Mouse (Mus musculus) inflammation-experienced regulatory T-cells, adult 6 months (primary cell): ENCODE results near the gene Cdk1. TPM values are rescaled to one million over a fixed set of nuclear protein-coding genes. Genes with fewer than 3 reads are reported as not detected.
"Not testable (repeated sequence)": the region's sequence is repeated elsewhere in the genome, so short reads cannot be mapped to it uniquely, and the experiment has no call there.

Experiments used
- ATAC-seq: one replicate; pipeline ENCODE4 v1.8.0; 2017
- polyA plus RNA-seq, 3 experiments: library from polyadenylated mRNA; unstranded; fragments of 100-300 nt; shearing (Covaris generic); gene quantifications; one replicate each; pipeline ENCODE4 v1.2.1; 2017

Cdk1 gene
- 100 to 1,000 TPM in 1 of 3 experiments, 10 to 100 TPM in 2; 10.6 to 131 (median 15.8) TPM for polyA plus RNA-seq

DNA sequence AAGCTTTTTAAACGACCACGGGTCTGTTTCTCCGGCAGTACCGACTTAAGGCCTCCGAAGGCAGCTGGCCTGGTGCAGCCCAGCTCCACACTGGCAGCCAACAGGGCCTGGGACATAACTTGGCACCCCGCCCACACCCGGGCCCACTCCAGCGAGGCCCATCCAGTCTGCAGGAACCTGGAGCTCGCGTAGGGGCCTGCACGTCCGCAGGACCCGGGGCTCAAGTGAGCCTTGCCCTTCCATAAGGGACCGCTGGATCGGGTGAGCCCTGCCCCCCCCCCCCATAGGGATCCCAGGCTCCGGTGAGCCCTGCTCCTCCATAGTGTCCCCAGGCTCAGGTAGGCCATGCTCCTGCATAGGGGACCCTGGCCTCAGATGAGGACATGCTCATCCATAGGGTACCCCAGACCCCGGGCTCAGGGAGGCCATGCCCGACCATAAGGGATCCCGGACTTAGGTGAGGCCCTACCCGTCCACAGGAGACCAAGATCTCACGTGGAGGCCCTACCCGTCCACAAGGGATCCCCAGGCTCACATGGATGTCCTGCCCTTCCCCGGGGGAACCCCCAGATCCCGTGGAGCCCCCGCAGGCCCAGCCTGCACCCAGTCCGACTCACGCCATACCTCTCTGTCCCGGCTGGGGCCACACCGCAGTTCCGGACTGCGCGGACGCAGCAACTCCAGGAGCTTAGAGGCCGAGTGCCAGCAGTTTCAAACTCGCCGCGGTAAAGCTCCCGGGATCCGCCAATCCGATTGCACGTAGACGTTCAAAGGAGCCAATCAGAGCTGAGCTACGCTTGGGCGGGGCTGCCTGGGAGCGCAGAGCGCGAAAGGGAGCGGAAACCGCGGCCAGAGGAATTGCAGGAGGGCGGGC lies at the start of gene Cdk1:
TSS of gene Cdk1 (minus strand) at position 727 of the 874 bp plus-strand sequence.
- ATAC-seq: peak; percentile 98

DNA sequence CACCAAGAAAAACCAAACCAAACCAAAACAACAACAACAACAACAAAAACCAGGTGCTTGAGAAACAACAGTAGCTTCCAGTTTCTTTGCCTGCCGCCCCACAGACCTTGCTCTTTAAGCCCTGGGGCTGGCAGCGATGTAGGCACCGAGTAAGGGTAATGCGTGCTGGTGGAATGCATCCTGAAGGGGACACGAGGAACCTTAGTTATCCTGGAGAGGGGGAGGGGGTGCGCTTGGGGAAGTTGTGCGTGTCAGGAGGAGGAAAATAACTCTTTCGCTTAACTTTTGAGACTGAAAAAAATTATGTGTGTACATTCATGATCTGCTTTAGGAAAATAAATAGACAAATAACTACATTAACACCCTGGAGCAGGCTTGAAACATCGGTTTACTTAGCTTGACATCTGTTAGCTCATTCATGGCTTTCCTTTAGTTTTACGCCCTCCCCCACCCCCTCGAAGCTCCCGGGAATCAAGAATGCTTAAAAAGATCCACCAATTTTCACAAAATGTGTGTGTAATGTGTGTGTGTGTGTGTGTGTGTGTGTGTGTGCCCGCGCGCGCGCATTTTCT lies 47.2 kb upstream of the Cdk1 start:
- ATAC-seq: no peak

DNA sequence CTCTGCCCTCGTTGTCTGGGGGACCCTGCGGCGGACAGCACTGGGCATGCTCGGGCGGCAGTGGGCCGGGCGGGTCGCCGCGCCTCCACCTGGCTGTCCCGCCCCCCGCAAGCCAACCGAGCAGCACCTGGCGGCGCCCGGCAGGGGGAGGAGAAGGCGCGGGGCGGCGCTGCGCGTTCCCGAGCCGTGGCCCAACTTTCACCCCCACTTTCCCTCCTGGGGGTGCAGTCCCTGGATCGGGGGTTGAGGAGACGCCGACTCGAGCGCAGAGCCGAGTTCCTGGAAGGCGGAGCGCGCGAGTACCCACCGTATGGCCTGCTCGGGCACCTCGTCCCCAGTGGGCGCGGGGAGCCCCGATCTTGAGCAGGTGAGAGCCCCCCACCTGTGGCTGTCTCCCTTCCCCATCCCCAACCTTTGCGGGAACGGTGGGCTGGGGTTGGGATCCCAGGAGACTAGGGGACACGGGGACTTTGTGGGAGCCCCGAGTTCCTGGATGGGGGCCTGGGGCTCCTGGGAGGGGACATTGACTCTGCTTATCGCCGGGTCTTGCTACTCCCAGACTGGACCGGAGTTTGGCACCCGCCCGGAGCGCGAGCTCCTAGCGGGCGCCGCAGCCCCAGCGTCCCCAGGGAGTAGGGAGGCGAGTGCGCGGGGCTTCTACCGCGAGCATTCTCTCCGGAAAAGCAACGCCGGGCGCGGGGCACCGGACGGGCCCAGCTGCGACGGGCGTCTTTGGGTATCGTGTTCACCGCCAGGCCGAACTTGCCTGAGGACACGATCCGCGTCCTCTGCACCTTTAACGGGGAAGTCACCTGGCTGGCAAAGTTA lies 46.2 kb upstream of the Cdk1 start, which contains the start of gene Ank3:
TSS of gene Ank3 (plus strand) at position 11 of the 828 bp plus-strand sequence.
- no peak for ATAC-seq

DNA sequence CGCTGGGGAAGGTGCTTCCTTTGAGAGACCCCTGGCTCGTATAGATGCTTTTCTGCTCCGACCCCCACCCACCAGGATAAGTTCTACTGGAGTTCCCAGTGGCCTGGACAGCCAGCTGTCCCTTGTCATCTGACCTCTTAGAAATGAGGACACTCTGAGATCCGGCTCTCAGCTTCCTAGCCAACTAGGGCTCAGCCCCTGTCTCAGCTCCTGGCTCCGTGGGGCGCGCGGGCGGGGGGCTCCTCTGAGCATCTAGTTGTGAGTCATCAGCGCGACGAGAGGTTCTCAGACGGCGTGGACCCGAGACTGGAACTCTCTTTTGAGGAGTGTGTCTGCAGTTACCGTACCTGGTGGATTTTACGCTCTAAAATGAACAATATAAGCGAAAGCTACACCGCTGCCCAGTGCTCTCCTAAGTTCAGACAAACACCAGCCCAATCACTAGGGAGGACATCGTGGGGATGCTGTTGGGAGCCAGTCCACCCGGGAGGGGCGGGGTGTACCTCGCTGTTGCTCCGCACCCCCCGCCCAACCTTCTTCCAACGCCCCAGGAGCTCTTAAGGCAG lies 45.5 kb upstream of the Cdk1 start:
- no peak for ATAC-seq

DNA sequence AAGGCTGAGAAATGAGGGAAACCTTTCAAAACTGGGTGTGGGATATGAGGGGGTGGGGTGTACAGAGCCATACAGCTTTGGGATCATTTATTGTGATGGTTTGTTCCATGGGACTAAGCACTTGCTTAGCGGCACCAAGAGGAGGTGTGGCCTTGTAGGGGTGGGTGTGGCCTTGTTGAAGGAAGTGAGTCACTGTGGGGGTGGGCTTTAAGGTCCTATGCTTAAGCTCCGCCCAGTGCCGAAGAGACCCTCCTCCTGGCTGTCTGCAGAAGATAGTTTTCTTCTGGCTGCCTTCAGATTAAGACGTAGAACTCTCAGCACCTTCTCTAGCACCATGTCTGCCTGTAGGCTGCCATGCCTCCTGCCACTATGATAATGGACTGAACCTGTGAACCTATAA lies 36.8 kb upstream of the Cdk1 start:
- ATAC-seq: no peak

DNA sequence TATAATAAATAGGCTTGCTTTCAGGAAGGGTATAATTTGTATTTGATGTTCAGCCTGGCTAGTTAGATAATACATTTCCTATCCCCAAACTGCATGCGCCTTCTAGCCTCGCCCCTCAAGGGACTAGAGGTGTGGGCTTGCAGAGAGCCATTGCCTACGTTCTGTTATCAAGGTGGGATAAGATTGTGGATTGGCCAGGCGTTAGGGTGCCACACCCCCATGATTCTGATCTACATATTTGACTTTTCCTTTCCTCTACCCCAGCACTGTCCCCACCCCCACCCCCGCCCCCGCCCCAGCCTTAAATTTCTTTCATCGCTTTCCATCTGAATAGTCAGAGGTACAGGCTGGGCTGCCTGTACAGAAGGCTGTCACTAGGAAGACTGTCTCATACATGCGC lies 34.0 kb upstream of the Cdk1 start:
- ATAC-seq: no peak

DNA sequence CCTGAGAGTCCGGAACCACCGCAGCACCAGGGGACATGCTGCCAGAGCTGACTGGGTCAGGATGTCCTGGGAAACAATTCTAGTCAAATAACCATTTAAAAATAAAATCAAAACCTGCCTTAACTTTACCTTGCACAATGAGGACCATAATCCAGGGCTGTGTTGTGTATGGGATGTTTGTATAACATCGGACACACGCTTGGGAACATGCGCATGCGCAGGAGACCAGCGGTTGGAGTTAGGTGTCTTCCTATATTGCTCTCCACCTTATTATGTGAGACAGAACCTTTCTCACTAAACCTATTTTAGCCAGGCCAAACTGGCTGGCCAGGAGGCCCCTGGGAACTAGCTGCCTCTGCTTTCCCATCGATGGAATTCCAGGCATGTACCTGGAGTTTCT lies 32.4 kb upstream of the Cdk1 start:
- no peak for ATAC-seq

DNA sequence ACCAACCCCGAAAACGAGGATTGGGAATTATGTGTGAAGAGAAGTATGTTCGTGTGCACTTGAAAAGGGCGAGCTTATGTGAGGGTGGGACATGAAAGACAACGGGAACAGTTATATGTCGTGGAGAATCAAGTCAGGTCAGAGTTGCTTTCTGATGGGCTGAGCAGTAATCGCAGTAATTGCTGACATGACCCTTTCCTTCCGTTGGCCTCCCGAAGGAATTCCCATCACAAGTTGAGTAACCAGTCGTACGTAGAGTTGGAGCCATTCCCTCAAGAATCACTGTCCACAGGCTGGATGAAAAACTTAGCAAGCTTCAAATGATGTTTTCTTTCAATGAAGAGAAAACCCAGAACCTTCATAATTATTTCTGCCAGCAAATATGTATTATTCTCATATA lies 31.9 kb upstream of the Cdk1 start:
- ATAC-seq: no peak

DNA sequence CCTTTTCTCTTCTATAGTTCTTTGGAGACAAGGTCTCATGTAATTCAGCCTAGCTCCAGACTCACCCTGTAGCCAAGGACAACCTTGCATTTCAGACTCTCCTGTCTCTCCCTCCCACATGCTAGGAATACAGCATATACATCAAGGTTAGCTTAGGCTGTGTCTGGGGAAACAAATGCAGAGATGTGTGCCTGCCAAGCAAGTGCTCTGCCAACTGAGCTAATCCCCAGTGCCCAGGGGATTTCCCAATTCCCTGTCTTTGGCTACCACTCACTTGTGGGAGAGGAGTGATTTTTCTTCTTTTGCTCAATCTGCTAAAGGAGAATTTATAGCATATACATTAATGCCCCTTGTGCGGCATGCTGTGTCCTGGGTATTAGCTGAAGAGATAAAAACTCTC lies 30.4 kb upstream of the Cdk1 start:
- no peak for ATAC-seq

DNA sequence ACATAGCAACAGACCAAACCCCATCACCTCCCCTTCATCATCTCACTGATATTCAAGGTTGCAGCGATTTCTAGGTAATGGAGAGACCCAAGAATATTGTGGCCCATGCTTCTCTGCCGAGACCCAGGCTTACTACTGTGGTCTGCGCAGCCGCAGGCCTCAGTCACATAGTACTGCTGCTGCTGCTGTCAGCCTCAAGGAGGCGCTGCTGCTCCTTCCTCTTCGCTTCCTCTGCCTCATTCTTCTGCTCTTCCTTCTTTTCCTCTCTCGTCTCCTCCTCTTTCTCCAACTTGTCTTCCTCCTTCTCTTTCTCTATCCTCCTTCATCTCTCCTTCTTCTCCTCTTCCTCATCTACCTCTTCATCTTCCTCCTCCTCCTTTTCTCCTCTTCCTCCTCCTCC lies 22.4 kb upstream of the Cdk1 start:
- ATAC-seq: no peak

DNA sequence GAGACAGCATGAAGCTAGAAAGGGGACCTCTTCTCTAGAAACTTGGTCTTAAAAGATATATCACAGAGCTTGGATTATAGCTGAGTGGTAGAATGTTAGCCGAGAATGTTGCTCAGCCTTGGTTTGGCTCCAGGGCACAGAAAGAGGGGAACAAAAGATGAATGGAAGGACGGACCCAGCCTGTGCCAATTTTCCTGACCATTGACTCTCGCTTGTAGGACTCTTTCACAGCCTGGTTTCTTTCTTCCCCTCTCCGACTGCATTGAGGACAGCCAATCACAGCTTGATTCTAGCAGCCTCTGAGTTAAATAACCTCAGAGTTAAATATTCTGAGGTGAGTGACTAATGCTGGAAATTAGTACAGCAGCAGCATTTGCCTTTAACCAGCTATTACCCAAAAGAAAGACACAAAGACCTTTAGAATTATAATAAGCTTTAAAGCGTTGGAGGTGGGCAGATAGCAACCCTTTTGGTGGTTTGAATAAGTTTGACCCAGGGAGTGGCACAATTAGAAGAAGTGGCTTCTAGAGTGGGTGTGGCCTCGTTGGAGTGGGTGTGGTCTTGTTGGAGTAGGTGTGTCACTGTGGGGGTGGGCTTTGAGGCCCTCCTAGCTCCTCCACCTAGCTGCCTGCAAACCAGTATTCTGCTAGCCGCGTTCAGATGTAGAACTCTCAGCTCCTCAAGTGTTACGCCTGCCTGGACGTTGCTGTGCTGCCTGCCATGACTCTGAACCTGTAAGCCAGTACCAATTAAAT lies 21.2 kb upstream of the Cdk1 start:
- no peak for ATAC-seq

DNA sequence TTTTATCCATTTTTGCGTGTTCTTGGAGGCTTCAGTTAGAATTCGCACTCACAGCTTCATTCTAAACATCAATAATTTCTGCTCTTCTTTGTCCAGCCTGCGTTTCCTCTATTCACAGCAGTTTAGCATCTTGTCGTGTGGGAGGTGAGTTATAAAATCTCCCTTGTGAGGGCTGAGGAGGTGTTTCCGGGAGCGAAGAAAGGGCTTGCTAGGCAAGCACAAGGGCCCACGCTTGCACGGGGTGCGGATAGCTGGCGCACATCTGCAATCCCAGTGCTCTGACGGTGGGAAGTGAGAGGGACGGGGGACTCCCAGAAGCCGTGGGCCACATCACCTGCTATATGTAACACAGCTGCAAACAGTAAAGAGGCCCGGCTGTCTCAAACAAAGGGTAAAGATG lies 19.3 kb upstream of the Cdk1 start:
- ATAC-seq: no peak

DNA sequence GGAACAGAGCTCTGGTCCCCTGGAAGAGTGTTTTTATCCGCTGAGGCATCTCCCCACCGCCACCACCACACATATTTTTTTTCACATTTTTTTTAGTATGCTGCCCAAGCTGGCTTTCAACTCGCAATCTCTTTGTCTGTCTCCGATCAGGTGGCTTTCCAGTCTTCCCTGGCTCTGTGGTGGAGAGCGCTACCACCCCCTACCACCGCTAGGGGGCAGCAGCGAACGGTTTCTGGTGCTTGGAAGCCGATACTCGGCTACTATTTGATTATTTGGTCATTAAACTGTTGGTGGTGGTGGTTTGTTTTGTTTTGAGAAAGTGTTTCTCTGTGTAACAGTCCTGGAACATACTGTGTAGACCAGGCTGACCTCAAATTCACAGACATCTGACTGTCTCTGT lies 18.7 kb upstream of the Cdk1 start:
- no peak for ATAC-seq

DNA sequence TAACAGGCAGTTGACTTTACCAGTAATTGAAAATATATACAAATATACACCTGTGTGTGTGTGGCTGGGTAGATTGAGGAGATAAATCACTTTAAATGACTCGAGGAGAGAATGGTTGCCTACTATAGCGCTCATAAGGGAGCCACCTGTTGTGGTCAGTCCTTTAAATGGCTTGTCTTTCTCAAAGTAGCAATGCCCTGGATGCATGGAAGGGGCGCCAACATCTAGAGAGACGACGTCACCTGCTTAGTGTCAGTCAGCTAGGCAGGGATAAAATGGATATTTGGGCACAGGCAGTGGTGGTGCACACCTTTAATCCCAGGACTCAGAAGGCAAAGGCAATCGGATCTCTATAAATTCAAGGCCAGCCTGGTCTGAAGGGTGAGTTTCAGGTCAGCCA lies 16.6 kb upstream of the Cdk1 start:
- no peak for ATAC-seq

DNA sequence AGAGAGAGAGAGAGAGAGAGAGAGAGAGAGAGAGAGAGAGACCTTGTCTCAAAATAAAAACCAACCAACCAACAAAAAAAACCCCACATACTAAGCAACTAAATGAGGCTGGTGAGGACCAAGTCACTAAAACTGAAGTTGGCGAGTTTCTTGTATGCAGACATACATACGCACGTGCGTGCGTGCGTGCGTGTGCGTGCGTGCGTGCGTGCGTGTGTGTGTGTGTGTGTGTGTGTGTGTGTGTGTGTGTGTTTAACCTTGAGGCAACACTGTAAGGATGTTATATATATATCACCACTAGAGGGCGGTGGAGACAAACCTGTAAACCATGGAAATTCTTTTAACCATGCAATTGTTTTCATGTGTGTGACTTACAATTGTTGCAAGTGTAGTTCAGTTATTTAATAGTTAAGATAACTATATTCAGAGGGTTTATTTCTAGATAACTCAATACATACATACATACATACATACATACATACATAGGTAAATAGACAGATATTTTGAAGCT lies 14.2 kb upstream of the Cdk1 start:
- ATAC-seq: no peak

DNA sequence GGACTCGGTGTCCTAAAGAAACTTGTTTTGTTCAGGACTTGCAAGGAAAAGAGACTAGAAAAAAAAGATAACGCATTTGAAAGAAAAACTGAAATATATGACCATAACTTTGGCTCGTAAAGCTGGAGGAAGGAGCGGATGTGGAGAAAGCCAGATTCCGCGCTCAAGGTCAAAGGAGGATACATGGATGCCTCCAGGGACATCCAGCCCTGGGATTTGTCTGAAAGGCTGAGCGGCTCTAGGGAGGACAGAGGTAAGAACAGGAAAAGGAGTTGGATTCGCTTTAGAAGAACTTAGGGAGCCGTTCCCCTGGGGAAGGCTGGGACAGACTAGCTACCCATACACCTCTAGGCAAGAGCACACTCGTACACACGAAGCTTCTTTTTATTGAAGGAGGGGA lies 13.5 kb upstream of the Cdk1 start:
- no peak for ATAC-seq

DNA sequence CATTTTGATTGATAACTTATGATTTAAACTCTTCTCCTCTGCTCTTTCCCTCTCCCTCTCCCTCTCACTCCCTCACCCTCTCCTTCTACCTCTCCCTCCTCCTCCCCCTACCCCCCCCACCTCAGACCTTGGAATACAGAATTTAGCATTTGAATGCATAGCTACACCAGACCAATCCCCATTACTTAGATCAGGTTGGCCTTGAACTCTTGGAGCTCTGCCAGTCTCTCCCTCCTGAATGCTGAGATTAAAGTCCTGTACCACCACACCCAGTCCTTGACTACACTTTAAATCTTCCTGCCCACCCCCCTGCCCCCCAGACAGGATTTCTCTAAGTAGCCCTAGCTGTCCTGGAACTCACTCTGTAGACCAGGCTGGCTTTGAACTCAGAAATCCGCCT lies 6.9 kb upstream of the Cdk1 start:
- no peak for ATAC-seq

DNA sequence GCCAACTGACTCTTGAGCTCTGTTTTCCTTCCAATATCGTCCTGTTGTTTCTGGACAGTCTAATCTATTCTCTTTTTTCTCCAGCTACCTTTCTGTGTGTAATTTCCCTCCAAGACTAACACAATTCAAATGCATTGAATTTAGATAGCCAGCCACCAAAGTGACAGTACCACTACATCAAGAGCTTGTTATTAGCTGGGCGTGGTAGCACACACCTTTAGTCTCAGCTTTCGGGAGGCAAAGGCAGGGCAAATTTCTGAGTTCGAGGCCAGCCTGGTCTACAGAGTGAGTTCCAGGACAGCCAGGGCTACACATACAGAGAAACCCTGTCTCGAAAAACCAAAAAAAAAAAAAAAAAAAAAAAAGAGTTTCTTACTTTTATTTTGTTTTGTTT lies 345 bp upstream of the Cdk1 start:
- not testable (repeated sequence) for ATAC-seq

DNA sequence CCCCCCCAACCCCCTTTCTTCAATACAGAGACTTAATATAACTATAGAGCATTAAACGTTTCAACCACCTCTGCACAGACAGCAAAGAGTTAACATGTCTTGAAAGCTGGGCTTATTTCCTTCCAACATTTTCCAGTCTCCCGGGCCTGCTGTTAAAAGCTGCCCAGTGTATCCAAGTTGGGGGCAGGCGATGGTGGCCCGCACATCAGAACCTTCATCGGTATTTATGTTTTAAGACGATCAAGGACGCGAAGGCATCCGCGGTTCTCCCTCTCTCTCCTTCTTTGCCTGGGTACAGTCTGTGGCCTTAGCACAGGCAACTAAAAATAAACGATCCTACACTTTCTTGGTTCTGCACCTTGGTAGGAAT lies 911 bp downstream of the Cdk1 start:
- no peak for ATAC-seq

DNA sequence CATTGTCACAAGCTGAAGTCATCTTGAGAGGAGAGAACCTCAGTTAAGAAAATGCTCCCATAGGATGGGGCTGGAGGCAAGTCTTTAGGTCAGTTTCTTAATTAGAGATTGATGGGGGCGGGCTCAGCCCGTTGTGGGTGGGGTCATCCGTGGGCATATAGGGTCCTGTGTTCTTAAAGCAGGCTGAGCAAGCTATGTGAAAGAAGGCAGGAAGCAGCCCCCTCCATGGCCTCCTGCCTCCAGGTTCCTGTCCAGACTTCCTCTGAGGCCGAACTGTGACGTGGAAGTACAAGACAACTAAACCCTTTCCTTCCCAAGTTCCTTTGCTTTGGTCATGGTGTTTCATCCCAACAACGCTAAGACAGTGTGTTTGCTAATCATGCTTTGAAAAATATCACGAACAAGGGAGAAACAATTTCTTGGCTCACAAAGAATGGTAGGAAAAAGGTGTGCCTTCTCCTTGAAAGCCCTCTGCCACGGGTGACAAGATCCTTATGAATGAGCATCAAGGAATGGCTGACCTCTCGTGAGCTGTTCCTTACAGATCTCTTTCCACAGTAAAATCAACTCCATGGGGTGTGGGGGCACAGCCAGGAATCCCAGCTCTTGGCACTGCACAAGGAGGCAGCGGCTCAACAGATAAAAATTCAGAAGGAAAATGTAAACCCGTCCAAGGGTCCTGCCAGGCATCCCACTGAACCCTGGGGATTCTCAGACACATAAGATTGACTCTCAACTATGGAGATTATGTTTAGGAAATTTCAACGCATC lies 1.5 kb downstream of the Cdk1 start:
- no peak for ATAC-seq

DNA sequence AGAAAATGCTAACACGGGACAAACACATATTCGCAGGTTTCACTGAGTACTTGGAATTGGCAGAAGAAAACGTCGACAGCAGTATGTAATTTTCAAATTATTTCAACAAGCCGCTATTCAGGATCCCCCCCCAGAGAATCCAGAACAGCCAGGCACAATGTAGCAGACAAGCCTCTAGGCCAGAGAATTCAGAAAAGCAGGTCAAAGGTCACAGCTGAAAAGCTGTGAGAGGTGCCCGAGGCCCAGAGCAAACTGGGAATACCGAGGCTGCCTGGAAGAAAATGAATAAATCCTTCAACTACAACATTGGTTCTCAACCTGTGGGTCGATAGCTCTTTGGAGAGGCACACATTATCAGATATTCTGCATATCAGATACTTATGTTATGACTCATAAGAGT lies 4.5 kb downstream of the Cdk1 start:
- ATAC-seq: no peak
